Mouse (Mus musculus): ENCODE measurements at regions not wholly inside any gene's neighbourhood (a gene's known extent, or its start where the extent isn't known, plus 50 kb on each side); places are given as distances from the start of the nearest gene placed in this dataset.

DNA sequence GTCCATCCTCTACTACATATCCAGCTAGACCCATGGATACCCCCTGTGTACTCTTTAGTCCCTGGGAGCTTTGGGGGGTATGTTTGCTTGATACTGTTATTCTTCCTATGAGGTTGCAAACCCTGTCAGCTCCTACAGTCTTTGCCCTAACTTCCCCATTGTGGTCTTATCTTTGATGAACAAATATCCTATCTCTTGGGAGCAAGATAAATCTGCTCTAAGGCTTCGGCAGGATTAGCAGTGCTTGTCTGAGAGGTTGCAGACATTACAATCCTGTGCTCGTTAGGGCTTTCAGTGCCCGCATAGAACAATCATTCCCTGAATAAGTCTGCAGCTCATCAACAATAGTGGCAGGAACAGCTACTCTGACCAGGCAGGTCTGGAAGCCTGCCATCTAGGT lies 1002.7 kb upstream of the Zeb2 start:
- no peak for DNase-seq

GRCm38 (mm10) chr2:46106991-46107390 lies 989.8 kb upstream of the Zeb2 start:
- no peak for DNase-seq

DNA sequence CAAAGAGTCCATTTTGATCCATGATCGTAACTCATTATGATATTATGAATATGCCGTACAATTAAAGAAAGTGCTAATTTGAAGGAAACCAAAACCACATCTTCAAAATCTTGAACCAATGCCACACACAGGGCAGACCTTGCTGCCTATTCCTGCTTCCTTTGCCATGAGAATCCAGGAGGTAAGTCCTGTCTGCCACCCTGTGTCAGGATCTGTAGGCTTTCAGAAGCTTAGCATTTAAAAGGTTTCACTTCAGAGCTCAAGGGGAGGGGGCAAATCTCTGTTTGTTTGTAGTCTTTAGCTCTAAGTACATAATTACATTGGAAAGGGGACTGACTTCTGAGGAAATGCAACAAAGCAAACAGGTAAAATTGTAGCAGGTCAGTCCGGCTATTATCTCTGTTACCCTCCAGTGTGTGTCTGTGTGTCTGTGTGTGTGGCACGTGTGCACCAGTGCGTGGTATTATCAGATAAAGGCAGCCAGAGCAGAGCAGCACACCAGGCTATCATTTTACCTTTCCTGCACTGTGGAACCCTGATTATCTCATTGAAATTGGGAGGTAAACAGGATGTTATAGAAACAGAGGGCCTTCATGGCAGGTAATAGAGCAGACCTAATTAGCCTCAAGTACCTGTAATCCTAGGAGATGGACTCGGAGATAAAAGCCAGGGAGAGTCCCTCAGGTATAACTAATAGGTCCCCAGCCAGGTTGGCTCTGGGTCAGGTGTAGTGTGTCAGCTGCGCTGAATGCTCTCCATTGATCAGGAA lies 948.0 kb upstream of the Zeb2 start:
- no peak for DNase-seq

GRCm38 (mm10) chr2:46055729-46056128 lies 938.5 kb upstream of the Zeb2 start:
- DNase-seq, result no peak

DNA sequence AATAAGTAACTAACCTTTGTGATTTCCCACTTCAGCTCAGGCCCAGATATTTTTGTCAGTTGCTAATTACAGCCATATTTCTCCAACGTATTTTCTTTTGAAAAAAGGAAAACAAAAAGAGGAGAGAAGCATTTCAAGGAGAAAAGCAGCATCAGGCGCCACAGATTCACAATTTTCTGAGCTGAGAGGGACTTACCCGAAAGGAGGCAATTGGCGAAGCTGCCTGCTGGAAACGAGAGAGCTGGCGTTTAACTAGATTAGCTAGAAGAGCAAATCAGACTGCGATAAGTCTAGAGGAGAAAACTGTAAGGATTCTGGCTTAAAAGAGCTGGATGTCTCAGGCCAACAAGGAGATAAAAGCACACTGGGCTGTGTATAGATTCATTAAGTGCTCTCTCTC lies 937.7 kb upstream of the Zeb2 start:
- no peak for DNase-seq

- DNase-seq, result no peak
These were observed 904.7 kb upstream of the Zeb2 start for GRCm38 (mm10) chr2:46021854-46022253.

GRCm38 (mm10) chr2:46013771-46014269 lies 896.6 kb upstream of the Zeb2 start:
- DNase-seq, result no peak

GRCm38 (mm10) chr2:46012716-46013115 lies 895.5 kb upstream of the Zeb2 start:
- no peak for DNase-seq

- no peak for DNase-seq
These were observed 858.0 kb upstream of the Zeb2 start for GRCm38 (mm10) chr2:45975157-45975556.

DNA sequence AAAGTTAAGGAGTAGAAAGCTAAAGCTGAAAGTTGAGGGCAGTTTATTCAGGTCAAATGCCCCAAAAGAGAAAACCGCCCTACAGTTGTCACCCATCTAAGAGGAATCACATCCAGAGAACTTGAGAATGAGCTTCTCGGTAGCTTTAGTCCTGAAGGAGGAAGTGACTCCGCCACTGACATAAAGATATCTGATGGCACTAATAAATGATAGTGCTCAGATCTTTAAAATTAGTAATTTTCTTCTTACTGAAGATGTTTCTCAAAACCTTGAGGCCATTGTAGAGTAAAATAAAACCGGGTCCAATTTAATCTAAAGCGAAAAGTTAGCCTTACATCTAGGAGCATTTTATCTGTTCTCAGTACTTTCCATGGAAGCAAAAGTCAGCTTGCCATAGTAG lies 851.4 kb upstream of the Zeb2 start:
- DNase-seq, result no peak

- no peak for DNase-seq
These were observed 839.7 kb upstream of the Zeb2 start for GRCm38 (mm10) chr2:45956792-45957330.

DNA sequence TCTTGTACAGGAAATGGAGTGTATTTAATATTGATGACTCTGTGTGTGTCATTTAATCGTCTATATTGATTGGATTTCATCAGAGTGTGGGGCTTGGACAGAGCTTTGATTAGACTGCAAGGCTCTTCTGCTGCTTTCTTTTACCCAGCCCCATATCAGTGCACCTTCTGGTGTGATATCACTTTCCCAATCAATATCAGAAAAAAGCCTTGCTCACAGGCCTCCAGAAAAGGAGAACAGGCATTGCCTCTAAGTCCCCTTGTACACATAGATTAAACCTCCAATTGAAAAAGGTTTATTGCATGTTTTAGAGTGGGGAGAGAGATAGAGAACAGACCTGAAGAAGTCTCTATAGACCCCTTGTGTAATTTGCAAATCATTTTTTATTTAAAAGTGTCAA lies 831.6 kb upstream of the Zeb2 start:
- no peak for DNase-seq

GRCm38 (mm10) chr2:45925791-45926480 lies 808.7 kb upstream of the Zeb2 start:
- DNase-seq, result no peak

- DNase-seq, result no peak
These were observed 791.7 kb upstream of the Zeb2 start for GRCm38 (mm10) chr2:45908871-45909270.

- DNase-seq, result no peak
These were observed 787.5 kb upstream of the Zeb2 start for GRCm38 (mm10) chr2:45904623-45905235.

GRCm38 (mm10) chr2:45904090-45904489 lies 786.9 kb upstream of the Zeb2 start:
- no peak for DNase-seq

DNA sequence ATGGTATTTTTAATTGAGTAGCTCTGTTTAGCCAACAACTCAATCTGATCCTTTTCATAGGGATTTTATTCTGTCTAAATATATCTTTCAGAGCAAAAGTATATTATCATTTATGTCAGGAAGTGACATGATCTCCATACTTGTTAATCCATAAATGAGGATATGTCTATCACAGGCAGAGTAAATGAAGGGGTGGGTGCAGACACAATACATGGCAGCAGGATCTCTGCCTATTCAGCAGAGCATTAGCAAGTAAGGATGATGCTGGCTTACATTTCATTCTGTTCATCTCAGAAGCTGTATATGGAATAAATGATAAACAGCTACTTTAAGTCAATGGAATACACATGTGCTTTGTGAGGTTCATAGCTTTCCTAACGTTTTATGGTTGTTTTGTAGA lies 786.2 kb upstream of the Zeb2 start:
- no peak for DNase-seq

- DNase-seq, result no peak
These were observed 784.7 kb upstream of the Zeb2 start for GRCm38 (mm10) chr2:45901892-45902291.

DNA sequence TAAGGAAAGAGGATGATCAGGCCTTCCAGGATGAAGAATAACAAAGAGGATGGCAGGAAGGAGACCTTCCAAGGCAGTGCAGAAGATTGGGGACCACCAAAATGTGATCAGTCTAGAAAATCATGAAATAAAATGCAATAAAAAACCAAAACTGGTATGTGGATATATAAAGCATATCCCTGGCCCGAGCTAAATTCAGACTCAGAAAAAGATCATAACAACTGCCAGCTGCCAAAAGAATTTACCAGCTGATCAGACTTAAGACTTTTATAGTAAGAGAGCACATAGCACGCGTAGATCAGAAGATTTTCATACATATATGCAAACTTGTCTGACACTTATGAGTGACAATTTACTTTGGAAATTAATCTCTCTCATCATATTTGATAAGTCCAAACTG lies 767.5 kb upstream of the Zeb2 start:
- no peak for DNase-seq

GRCm38 (mm10) chr2:45878656-45879055 lies 761.5 kb upstream of the Zeb2 start:
- no peak for DNase-seq

DNA sequence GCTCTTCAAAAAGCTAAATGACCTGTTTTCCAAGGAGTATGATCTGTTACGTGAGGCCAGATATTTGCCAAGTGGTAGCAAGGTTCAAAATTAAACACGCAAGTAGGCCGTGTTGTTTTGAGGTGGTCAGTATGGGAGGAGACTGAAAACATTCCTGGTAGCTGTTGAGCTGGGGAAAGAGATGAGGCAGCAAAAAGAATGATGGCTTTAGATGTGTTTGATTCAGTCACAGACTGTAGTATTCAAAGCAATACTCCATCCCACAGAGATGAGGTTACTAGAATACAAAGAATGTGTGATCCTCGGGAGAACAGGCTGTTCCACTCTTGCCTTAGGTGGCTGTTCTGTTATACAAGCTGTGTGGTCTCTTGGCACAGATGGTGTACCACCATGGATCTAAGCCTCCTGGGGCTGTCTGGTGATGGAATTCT lies 742.7 kb upstream of the Zeb2 start:
- DNase-seq, result peak; percentile 8

DNA sequence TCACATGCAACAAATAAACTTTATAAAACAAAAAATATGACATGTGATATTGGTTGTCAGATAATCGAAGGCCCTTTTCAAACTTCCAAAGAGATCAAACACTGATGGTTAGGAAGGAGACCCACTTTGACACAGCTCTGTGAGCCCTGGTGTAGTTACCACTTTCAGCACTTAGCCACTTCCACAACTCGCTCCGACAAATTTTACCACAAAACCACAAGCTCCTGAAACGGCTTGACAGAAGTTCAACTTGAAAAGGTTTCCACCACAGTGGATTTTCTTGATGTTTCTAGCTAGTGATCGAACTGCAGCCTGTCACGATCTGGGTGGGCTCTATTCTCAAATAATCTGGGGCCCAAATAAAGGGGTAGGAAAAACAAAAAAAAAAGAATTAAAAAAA lies 742.2 kb upstream of the Zeb2 start:
- DNase-seq, result no peak

GRCm38 (mm10) chr2:45850018-45850605 lies 732.9 kb upstream of the Zeb2 start:
- DNase-seq, result no peak
